Mouse (Mus musculus) embryonic facial prominence, embryonic 13.5 days (tissue): ENCODE data around the gene Zfp655. TPM values are rescaled to one million over a fixed set of nuclear protein-coding genes. Genes with fewer than 3 reads are reported as not detected.

ENCODE experiments used
- ATAC-seq: fragments of 200-750 bp; cut with Nextera tagmentation; 2 replicates; pipeline ENCODE4 v1.8.0; 2017; ENCODE audit warnings: low read depth; ENCODE audit not compliant: insufficient number of reproducible peaks, insufficient read depth, low FRiP score, low TSS enrichment
- H3K27ac ChIP-seq: fragments of 300-500 bp; sonication (generic); 2 replicates; pipeline ENCODE4 v1.5.1; 2015; ENCODE audit warnings: moderate library complexity, mild to moderate bottlenecking, inconsistent platforms
- H3K27me3 ChIP-seq: fragments of 300-500 bp; sonication (generic); 2 replicates; pipeline ENCODE4 v1.6.1; 2015; ENCODE audit warnings: mild to moderate bottlenecking, inconsistent platforms
- H3K36me3 ChIP-seq: fragments of 300-500 bp; sonication (generic); 2 replicates; pipeline ENCODE4 v1.6.1; 2015; ENCODE audit warnings: mild to moderate bottlenecking, inconsistent platforms
- H3K4me1 ChIP-seq: fragments of 300-500 bp; sonication (generic); 2 replicates; pipeline ENCODE4 v1.6.1; 2015; ENCODE audit warnings: inconsistent platforms
- H3K4me2 ChIP-seq: fragments of 300-500 bp; sonication (generic); 2 replicates; pipeline ENCODE4 v1.6.1; 2015; ENCODE audit warnings: moderate library complexity, mild to moderate bottlenecking, inconsistent platforms
- H3K4me3 ChIP-seq: fragments of 300-500 bp; sonication (generic); 2 replicates; pipeline ENCODE4 v1.5.1; 2015; ENCODE audit warnings: mild to moderate bottlenecking, inconsistent platforms
- H3K9ac ChIP-seq: fragments of 300-500 bp; sonication (generic); 2 replicates; pipeline ENCODE4 v1.6.1; 2015; ENCODE audit warnings: mild to moderate bottlenecking, inconsistent platforms
- H3K9me3 ChIP-seq: fragments of 300-500 bp; sonication (generic); 2 replicates; pipeline ENCODE4 v1.6.1; 2016; ENCODE audit warnings: inconsistent platforms
- WGBS: fragments of 180-500 bp; shearing (Covaris S2); methylation state at CpG from one replicate; pipeline ENCODE4 v1.1.7; 2015; ENCODE audit warnings: mixed read lengths; 5-methylcytosine and 5-hydroxymethylcytosine counted together
- polyA plus RNA-seq: library from polyadenylated mRNA; unstranded; fragments of >200 nt; fragmentation: Nextera tagmentation; extraction: Ambion mirVana; gene quantifications from 2 replicates; pipeline ENCODE4 v1.2.1, GENCODE M21; 2015

Zfp655 gene
- polyA plus RNA-seq, 1 experiment from 2014 or later: 33.7 TPM

- H3K27me3 ChIP-seq: no peaks in the 10 kb centered on the region
- H3K4me1 ChIP-seq: no peaks in the 10 kb centered on the region
- WGBS: 93% methylated on average over 6 of the region's 6 CpGs
- no peak overlapping the region for H3K4me3 ChIP-seq
- ATAC-seq: no peak
- peaks cover 71% of the 10 kb centered on the region for H3K36me3 ChIP-seq
- 0 out of 2 replicates have a peak, but pooled peaks cover 2% of the 10 kb centered on the region for H3K9me3 ChIP-seq
- H3K27ac ChIP-seq: no peak overlapping the region
- no peak overlapping the region for H3K9ac ChIP-seq
- H3K4me2 ChIP-seq: no peak overlapping the region
Measured at GRCm38 (mm10) chr5:145292398-145292797, 60.9 kb downstream of the Zfp655 start.

Other genes starting within 250 kb of the Zfp655 start
- gene Gm4871, start 199.0 kb upstream of the Zfp655 start, polyA plus RNA-seq: not detected in 2 replicates
- gene 1700018F24Rik, start 188.7 kb upstream of the Zfp655 start, polyA plus RNA-seq: not detected in 2 replicates
- gene Arpc1a, start 147.9 kb upstream of the Zfp655 start, polyA plus RNA-seq: 144 and 157 TPM in 2 replicates
- gene Kpna7, start 147.7 kb upstream of the Zfp655 start, polyA plus RNA-seq: not detected in 2 replicates
- gene Arpc1b, start 117.5 kb upstream of the Zfp655 start, polyA plus RNA-seq: 177 and 178 TPM in 2 replicates
- gene Pdap1, start 91.5 kb upstream of the Zfp655 start, polyA plus RNA-seq: 128 and 146 TPM in 2 replicates
- 201 and 225 TPM in 2 replicates for gene Bud31, start 91.4 kb upstream of the Zfp655 start, polyA plus RNA-seq
- 19.4 and 20.9 TPM in 2 replicates for gene Ptcd1, start 64.6 kb upstream of the Zfp655 start, polyA plus RNA-seq
- 52.1 and 58.7 TPM in 2 replicates for gene Cpsf4, start 64.5 kb upstream of the Zfp655 start, polyA plus RNA-seq
- gene Atp5j2, start 39.7 kb upstream of the Zfp655 start, polyA plus RNA-seq: 668 and 696 TPM in 2 replicates
- gene Zkscan14, start 29.8 kb upstream of the Zfp655 start, polyA plus RNA-seq: 11.2 and 11.9 TPM in 2 replicates
- 18.0 and 18.2 TPM in 2 replicates for gene Zkscan5, start 27.2 kb upstream of the Zfp655 start, polyA plus RNA-seq
- gene Zscan25, start 48.8 kb downstream of the Zfp655 start, polyA plus RNA-seq: 0.80 and 0.83 TPM in 2 replicates
- not detected in 2 replicates for gene Cyp3a57, start 113.6 kb downstream of the Zfp655 start, polyA plus RNA-seq
- gene Cyp3a16, start 238.0 kb downstream of the Zfp655 start, polyA plus RNA-seq: not detected in 2 replicates